Mouse (Mus musculus): ENCODE data around the gene Tmem160. TPM values are rescaled to one million over a fixed set of nuclear protein-coding genes. Genes with fewer than 3 reads are reported as not detected.

The Tmem160 gene
- polyA plus RNA-seq (2014; fragmentation: Nextera tagmentation; extraction: Ambion mirVana): 54.4 and 54.5 TPM in 2 replicates

DNA sequence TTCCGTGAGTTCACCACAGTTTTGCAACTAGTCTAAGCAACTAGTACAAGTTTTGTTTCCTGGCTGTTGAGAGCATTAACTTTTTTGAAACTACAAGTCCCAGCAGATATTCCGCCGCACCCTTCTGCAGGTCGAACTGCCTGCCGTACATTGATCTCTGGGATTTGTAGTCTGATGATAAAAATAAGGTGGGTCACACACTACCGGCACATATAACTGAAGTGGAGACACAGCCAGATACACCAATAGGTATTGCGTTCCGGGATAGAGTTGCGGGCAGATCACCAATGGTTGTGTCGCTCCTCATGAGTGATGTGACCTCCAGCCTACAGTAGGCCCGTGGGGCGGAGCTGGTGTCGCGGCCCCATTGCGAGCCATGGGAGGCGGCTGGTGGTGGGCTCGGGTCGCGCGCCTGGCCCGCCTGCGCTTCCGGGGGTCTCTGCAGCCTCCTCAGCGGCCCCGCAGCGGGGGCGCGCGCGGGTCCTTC, at the start of gene Tmem160:
TSS of gene Tmem160 (plus strand) at position 193 of the 487 bp plus-strand sequence.
- H3K9me3 ChIP-seq (ENCODE audit: control insufficient read depth, low read length): no peaks in the 10 kb centered on the region
- peak within 1 kb of the TSS; percentile 11; the same call in 1 of the 2 replicates for H3K27ac ChIP-seq (ENCODE audit: low read depth, low read length)
- 0 out of 2 replicates have a peak, but pooled peaks cover 3% of the 10 kb centered on the region for H3K36me3 ChIP-seq (ENCODE audit: control insufficient read depth, insufficient read depth, low read length)
- WGBS: under 1% methylated on average over 30 of the region's 30 CpGs
- peak within 1 kb of the TSS; percentile 78 for H3K4me2 ChIP-seq
- peak within 1 kb of the TSS; percentile 85 for H3K4me3 ChIP-seq (ENCODE audit: low read depth, low read length)
- peak; percentile 99 for ATAC-seq (replicated peaks; ENCODE audit: low FRiP score)
- H3K27me3 ChIP-seq (replicated peaks; ENCODE audit: control insufficient read depth, insufficient read depth, low read length): no peaks in the 10 kb centered on the region
- peaks cover 12% of the 10 kb centered on the region for H3K4me1 ChIP-seq (replicated peaks; ENCODE audit: control insufficient read depth, insufficient read depth, low read length)
- peak; percentile 82 for DNase-seq (ENCODE audit: low spot score)
- peak within 1 kb of the TSS; percentile 68 for H3K9ac ChIP-seq (ENCODE audit: low read depth, low read length)

GRCm38 (mm10) chr7:16402968-16403948, 49.3 kb upstream of the Tmem160 start:
- peaks cover 49% of the 10 kb centered on the region for H3K4me1 ChIP-seq (replicated peaks; ENCODE audit: control insufficient read depth, insufficient read depth, low read length)
- WGBS: 36% methylated on average over 21 of the region's 21 CpGs

GRCm38 (mm10) chr7:16404315-16405072, 48.1 kb upstream of the Tmem160 start:
- Histone ChIP-seq H3K4me2 (peak overlapping the region; percentile 84), H3K4me3 (ENCODE audit: low read depth, low read length) (peak overlapping the region; percentile 40), H3K27ac (ENCODE audit: low read depth, low read length) (peak overlapping the region; percentile 99), H3K27me3 (replicated peaks; ENCODE audit: control insufficient read depth, insufficient read depth, low read length) (no peaks in the 10 kb centered on the region), H3K9ac (ENCODE audit: low read depth, low read length) (peak overlapping the region; percentile 75), H3K36me3 (ENCODE audit: control insufficient read depth, insufficient read depth, low read length) (no peaks in the 10 kb centered on the region), H3K4me1 (replicated peaks; ENCODE audit: control insufficient read depth, insufficient read depth, low read length) (peaks cover 45% of the 10 kb centered on the region), H3K9me3 (ENCODE audit: control insufficient read depth, low read length) (no peaks in the 10 kb centered on the region)
- ATAC-seq (replicated peaks; ENCODE audit: low FRiP score) (no peak), DNase-seq (ENCODE audit: low spot score) (no peak)
- WGBS: 76% methylated on average over 3 of the region's 3 CpGs

More at GRCm38 (mm10) chr7:16402968-16403948, 49.3 kb upstream of the Tmem160 start:
- DNase-seq (ENCODE audit: low spot score) (peak; percentile 60), ATAC-seq (replicated peaks; ENCODE audit: low FRiP score) (no peak)
- H3K4me2 ChIP-seq: peak overlapping the region; percentile 84
- peak overlapping the region; percentile 100 for H3K9ac ChIP-seq (ENCODE audit: low read depth, low read length)
- H3K27me3 ChIP-seq (replicated peaks; ENCODE audit: control insufficient read depth, insufficient read depth, low read length): no peaks in the 10 kb centered on the region
- H3K4me3 ChIP-seq (ENCODE audit: low read depth, low read length): peak overlapping the region; percentile 93
- H3K27ac ChIP-seq (ENCODE audit: low read depth, low read length): peak overlapping the region; percentile 100
- H3K36me3 ChIP-seq (ENCODE audit: control insufficient read depth, insufficient read depth, low read length): no peaks in the 10 kb centered on the region
- H3K9me3 ChIP-seq (ENCODE audit: control insufficient read depth, low read length): no peaks in the 10 kb centered on the region

DNA sequence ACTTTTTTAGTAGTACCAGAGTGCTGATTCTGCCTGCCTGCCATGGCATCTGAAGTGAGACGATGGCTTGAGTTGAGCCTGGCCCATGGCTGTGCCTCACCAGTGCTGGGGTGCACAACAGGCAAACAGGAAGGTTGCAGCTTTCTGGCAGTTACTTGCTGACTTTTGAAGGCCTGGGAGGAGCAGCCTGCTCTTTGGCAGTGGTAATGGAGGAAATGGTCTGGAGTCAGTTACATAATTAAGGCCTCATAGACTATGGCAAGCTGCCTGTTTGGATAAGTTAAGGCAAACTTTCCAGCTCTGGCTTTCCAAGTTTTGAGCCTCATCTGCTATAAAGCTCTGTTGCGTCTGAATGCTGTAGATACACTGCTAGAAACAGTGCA, 47.5 kb upstream of the Tmem160 start:
- no peak for ATAC-seq (replicated peaks; ENCODE audit: low FRiP score)
- Histone ChIP-seq H3K36me3 (ENCODE audit: control insufficient read depth, insufficient read depth, low read length) (no peaks in the 10 kb centered on the region), H3K27ac (ENCODE audit: low read depth, low read length) (peak overlapping the region; percentile 99), H3K4me3 (ENCODE audit: low read depth, low read length) (peak overlapping the region; percentile 40), H3K9me3 (ENCODE audit: control insufficient read depth, low read length) (no peaks in the 10 kb centered on the region), H3K4me2 (peak overlapping the region; percentile 84), H3K4me1 (replicated peaks; ENCODE audit: control insufficient read depth, insufficient read depth, low read length) (peaks cover 45% of the 10 kb centered on the region), H3K27me3 (replicated peaks; ENCODE audit: control insufficient read depth, insufficient read depth, low read length) (no peaks in the 10 kb centered on the region), H3K9ac (ENCODE audit: low read depth, low read length) (peak overlapping the region; percentile 75)
- 41% methylated on average over 2 of the region's 2 CpGs for WGBS
- DNase-seq (ENCODE audit: low spot score): no peak

- peak; percentile 62 for DNase-seq (ENCODE audit: low spot score)
- H3K4me2 ChIP-seq: peak overlapping the region; percentile 84
These were observed 46.8 kb upstream of the Tmem160 start for GRCm38 (mm10) chr7:16405516-16406351.

GRCm38 (mm10) chr7:16406978-16407377, 45.6 kb upstream of the Tmem160 start:
- Histone ChIP-seq H3K4me1 (replicated peaks; ENCODE audit: control insufficient read depth, insufficient read depth, low read length) (peaks cover 55% of the 10 kb centered on the region), H3K27ac (ENCODE audit: low read depth, low read length) (peak overlapping the region; percentile 49; the same call in 1 of the 2 replicates), H3K4me3 (ENCODE audit: low read depth, low read length) (no peak overlapping the region), H3K9me3 (ENCODE audit: control insufficient read depth, low read length) (no peaks in the 10 kb centered on the region), H3K4me2 (no peak overlapping the region), H3K27me3 (replicated peaks; ENCODE audit: control insufficient read depth, insufficient read depth, low read length) (no peaks in the 10 kb centered on the region), H3K9ac (ENCODE audit: low read depth, low read length) (peak overlapping the region; percentile 36; the same call in 1 of the 2 replicates), H3K36me3 (ENCODE audit: control insufficient read depth, insufficient read depth, low read length) (0 out of 2 replicates have a peak, but pooled peaks cover 3% of the 10 kb centered on the region)
- DNase-seq (ENCODE audit: low spot score): no peak
- no peak for ATAC-seq (replicated peaks; ENCODE audit: low FRiP score)
- WGBS: 92% methylated on average over 3 of the region's 3 CpGs

More at GRCm38 (mm10) chr7:16405516-16406351, 46.8 kb upstream of the Tmem160 start:
- WGBS: 30% methylated on average over 11 of the region's 11 CpGs
- peak overlapping the region; percentile 40 for H3K4me3 ChIP-seq (ENCODE audit: low read depth, low read length)
- peak; percentile 69 for ATAC-seq (replicated peaks; ENCODE audit: low FRiP score)
- H3K27me3 ChIP-seq (replicated peaks; ENCODE audit: control insufficient read depth, insufficient read depth, low read length): no peaks in the 10 kb centered on the region
- H3K27ac ChIP-seq (ENCODE audit: low read depth, low read length): peak overlapping the region; percentile 99
- peaks cover 45% of the 10 kb centered on the region for H3K4me1 ChIP-seq (replicated peaks; ENCODE audit: control insufficient read depth, insufficient read depth, low read length)
- H3K9ac ChIP-seq (ENCODE audit: low read depth, low read length): peak overlapping the region; percentile 75
- no peaks in the 10 kb centered on the region for H3K9me3 ChIP-seq (ENCODE audit: control insufficient read depth, low read length)
- 0 out of 2 replicates have a peak, but pooled peaks cover 3% of the 10 kb centered on the region for H3K36me3 ChIP-seq (ENCODE audit: control insufficient read depth, insufficient read depth, low read length)

DNA sequence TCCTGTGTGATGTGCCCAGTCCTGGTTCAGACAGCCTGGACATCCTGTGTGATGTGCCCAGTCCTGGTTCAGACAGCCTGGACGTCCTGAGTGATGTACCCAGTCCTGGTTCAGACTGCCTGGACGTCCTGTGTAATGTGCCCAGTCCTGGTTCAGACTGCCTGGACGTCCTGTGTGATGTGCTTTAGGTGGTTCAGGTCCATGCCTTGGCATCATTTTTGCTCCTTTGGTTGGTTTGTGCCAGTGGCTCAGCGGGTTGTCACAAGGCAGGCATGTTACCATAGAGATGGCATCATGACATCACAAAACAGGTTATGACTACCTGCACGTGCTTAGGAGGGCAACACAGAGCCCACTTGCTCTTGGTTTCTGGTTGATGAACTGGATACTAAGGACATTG, 41.5 kb upstream of the Tmem160 start:
- Histone ChIP-seq H3K4me2 (no peak overlapping the region), H3K4me1 (replicated peaks; ENCODE audit: control insufficient read depth, insufficient read depth, low read length) (peaks cover 41% of the 10 kb centered on the region), H3K9ac (ENCODE audit: low read depth, low read length) (peak overlapping the region; percentile 16; the same call in 1 of the 2 replicates), H3K36me3 (ENCODE audit: control insufficient read depth, insufficient read depth, low read length) (0 out of 2 replicates have a peak, but pooled peaks cover 3% of the 10 kb centered on the region), H3K4me3 (ENCODE audit: low read depth, low read length) (no peak overlapping the region), H3K9me3 (ENCODE audit: control insufficient read depth, low read length) (no peaks in the 10 kb centered on the region), H3K27ac (ENCODE audit: low read depth, low read length) (peak overlapping the region; percentile 86; the same call in 1 of the 2 replicates), H3K27me3 (replicated peaks; ENCODE audit: control insufficient read depth, insufficient read depth, low read length) (no peaks in the 10 kb centered on the region)
- ATAC-seq (replicated peaks; ENCODE audit: low FRiP score) (no peak), DNase-seq (ENCODE audit: low spot score) (no peak)
- WGBS: 86% methylated on average over 5 of the region's 5 CpGs

Measured in liver, embryonic 11.5 days (tissue).